In genomic region chr10:4107661-4108338, GRCm38 (mm10) we compare ENCODE assay signal across 8 mouse cellular contexts.
DNase-seq lines count a peak whose midpoint lies in the region; ATAC-seq lines count a peak whose summit lies in the region.
"Had no signal": no experiment of that assay in that cellular context is flagged by ENCODE, and none has a peak within 500 bp of the region (broad histone marks: within the 10 kb centered on the region; RNA-seq: fewer than 3 reads in every experiment).

No protein-coding gene starts in this region.

- H3K4me3 ChIP-seq in limb, embryonic 12.5 days (replicated peaks), result no peak overlapping the region
- H3K4me3 ChIP-seq: limb, embryonic 15.5 days had no signal

- H3K9me3 ChIP-seq in limb, embryonic 12.5 days, result no peaks in the 10 kb centered on the region
- H3K9me3 ChIP-seq: limb, embryonic 15.5 days had no signal

- H3K4me2 ChIP-seq in limb, embryonic 12.5 days, result no peak overlapping the region
- H3K4me2 ChIP-seq: limb, embryonic 15.5 days had no signal

- H3K9ac ChIP-seq in limb, embryonic 12.5 days (replicated peaks), result no peak overlapping the region
- H3K9ac ChIP-seq: limb, embryonic 15.5 days had no signal

- H3K4me1 ChIP-seq in limb, embryonic 12.5 days (replicated peaks), result peaks cover 15% of the 10 kb centered on the region

- peak; percentile 94 for DNase-seq in ZHBTc4 (ENCODE audit: low read depth, low spot score)
- DNase-seq in embryo, embryonic 11.5 days (ENCODE audit: low read depth, low spot score), result peak; percentile 54
- DNase-seq in heart, postnatal 4 days, result peak; percentile 75
- DNase-seq in right cerebral cortex, postnatal 4 days, result no peak
- DNase-seq in B cell, adult 2 months, result no peak

- 0 out of 2 replicates have a peak, but pooled peaks cover 3% of the 10 kb centered on the region for H3K36me3 ChIP-seq in limb, embryonic 12.5 days
- H3K36me3 ChIP-seq: limb, embryonic 15.5 days had no signal

- no peak for ATAC-seq in limb, embryonic 12.5 days (ENCODE audit: insufficient number of reproducible peaks, insufficient read depth, low FRiP score, low TSS enrichment, low read depth)
- ATAC-seq in monocyte, adult 5-6 weeks (replicated peaks; ENCODE audit: insufficient number of reproducible peaks, low FRiP score, low TSS enrichment, poor library complexity, severe bottlenecking), result 0 out of 2 replicates have a peak, but pooled peaks have one; percentile 31

- H3K27me3 ChIP-seq in limb, embryonic 12.5 days, result no peaks in the 10 kb centered on the region
- H3K27me3 ChIP-seq: limb, embryonic 15.5 days had no signal

- H3K27ac ChIP-seq in limb, embryonic 12.5 days, result 0 out of 2 replicates have a peak overlapping the region, but pooled peaks have one; percentile 29
- H3K27ac ChIP-seq: limb, embryonic 15.5 days had no signal

- 60% methylated on average over 7 of the region's 7 CpGs for WGBS in limb, embryonic 12.5 days

Comparison
In these comparisons a context has a peak if more than half of its experiments do, and no peak if none do; other contexts are left out.
1. DNase-seq: peak in ZHBTc4 (single experiment), embryo, embryonic 11.5 days (single experiment) and heart, postnatal 4 days (single experiment); none in right cerebral cortex, postnatal 4 days (single experiment) and B cell, adult 2 months (0 of 2).